Mouse (Mus musculus) heart, adult 2 months (tissue): ENCODE results near the gene Edem3.

Experiments used
- CTCF ChIP-seq: fragments of 200-600 bp; IDR thresholded peaks from 2 replicates; pipeline ENCODE4 v1.8.1; 2022; ENCODE audit warnings: antibody characterized with exemption, mild to moderate bottlenecking, moderate library complexity
- EP300 ChIP-seq: fragments of 200-500 bp; IDR thresholded peaks from 2 replicates; pipeline ENCODE4 v1.6.1; 2011; ENCODE audit warnings: low read depth, low read length, control low read depth; ENCODE audit not compliant: insufficient read depth
- POLR2A ChIP-seq: fragments of 200-500 bp; IDR thresholded peaks from 2 replicates; pipeline ENCODE4 v1.6.1; 2011; ENCODE audit warnings: mild to moderate bottlenecking, low read depth, low read length, control low read depth; ENCODE audit not compliant: insufficient read depth

DNA sequence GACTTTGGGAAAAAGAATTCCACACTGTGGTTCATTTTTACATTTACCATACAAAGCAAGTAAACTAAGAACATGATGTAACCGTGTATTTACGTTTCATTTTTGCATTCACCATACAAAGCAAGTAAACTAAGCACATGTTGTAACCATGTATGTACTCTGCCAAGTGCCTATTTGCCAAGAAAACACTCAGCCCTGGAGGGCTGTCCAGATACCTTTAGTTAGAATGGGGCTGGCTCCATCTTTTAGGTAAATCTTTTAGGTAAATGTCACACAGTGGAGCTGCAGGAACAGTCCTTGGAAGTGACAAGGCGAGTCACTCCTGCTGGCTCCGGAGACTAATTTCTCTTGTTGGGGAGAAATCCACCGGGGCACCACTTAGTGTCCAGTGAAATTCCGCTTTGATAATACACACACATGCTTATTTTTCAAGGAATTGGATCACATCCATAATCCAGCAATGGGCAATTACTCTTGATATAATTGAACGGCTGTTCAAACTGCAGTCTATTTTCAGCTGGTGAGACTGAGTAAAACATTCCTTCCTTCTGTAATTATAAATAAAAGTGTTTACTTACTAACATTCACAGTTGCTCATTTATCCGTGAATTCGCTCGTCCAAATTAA is 33.7 kb upstream of the Edem3 start:
- TF ChIP-seq CTCF (no peak), POLR2A (no peak), EP300 (no peak)
